Mouse (Mus musculus) right cerebral cortex, postnatal 10 days (tissue): ENCODE results near the gene B3gnt2.

Experiments
- DNase-seq, 2 experiments: peaks; one replicate each; pipeline ENCODE4 v3.0.0; 2021; ENCODE audit warnings: low spot score in 2 of 2

The B3gnt2 gene

DNA sequence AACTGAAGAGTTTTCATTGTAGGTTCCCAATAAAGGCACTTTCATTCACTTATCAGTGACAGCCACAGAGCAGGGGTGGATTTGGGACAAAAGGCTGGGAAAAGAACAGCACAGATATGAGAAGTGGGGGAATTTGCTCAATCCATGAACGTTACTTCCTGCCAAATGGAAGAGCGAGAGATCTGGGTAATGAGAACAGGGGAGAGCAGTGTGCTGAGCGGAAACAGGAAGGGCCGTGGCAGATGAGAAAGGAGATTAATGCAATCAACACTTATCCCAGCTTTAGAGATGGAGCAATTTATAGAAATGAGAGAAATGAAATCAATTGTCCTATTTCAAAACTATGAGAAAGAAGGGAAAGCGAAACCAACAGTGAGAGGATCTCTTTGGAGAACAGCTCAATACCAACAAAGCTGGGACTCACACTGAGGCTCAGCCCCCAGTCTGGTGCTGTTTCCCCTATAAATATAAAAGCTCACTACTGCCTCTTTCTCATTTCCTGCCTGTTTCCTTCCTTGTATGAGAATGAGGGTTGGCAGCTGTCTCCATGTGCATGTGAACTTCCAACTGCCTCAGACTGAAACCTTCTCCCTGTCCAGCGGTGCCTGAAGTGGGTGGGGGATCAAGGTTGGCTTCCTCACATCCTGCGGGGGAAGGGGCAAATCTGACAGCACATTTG lies 11.0 kb upstream of the B3gnt2 start:
- no peak for DNase-seq

GRCm38 (mm10) chr11:22868582-22868981 lies 7.8 kb upstream of the B3gnt2 start:
- DNase-seq, result no peak

- DNase-seq, result no peak
These were observed 6.9 kb upstream of the B3gnt2 start for GRCm38 (mm10) chr11:22867691-22868090.

- no peak for DNase-seq
These were observed 5.0 kb upstream of the B3gnt2 start for GRCm38 (mm10) chr11:22865635-22866246.

DNA sequence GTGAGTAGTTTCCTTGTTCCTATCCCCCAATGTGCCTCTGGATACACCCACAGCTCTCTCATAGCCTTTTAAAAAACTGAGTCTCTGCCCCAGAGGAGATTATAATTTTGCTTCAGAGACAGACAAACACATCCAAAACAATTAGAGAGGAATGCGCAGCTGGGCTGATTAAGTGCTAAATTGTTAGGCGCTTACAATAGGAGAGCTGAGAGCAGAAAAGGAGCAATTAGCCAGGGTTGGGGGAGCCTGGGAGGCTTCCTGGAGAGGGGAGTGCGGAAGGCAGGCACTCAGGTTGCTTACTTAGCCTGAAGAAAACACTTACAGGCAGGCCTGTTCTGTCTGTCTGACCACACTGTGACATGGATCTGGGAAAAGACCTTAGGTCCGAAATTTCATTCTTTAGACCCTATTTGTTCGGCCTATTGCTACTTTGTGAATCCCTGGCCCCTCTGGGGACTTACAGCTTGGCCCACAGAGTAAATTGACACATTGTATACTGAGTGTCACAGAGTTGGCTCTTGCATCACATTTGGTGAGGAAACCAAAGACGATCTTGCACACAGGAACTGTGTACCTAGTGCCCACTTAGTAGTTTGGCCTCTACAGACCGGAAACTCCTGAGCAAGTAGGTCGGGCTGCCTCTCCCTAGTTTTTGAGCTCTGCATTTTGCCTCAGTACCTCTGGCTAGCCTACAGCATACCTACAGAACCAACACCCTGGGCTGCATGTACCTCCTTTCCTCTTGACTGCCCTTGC lies 3.7 kb upstream of the B3gnt2 start:
- DNase-seq, result no peak

- DNase-seq, result no peak
These were observed 2.8 kb upstream of the B3gnt2 start for GRCm38 (mm10) chr11:22863581-22863980.

DNA sequence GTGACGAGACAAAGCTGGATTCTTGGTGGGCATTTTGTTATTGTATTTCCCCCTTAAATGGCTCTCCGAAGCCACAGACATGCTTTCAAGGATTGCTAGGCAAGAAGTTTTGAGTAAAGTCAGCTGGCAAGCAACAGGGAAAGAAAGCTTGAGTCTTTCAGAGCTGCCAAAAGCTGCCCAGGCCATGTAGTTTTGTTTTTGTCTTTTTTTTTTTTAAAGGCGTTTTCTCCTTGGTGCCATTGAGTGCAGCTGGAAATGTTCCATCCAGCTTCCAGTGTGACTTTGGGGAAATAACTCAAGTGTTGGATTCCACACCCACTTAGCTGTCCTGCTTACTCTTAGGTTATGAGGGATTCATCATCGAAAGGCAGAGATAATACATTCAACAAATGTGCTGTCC lies 554 bp upstream of the B3gnt2 start:
- DNase-seq, result no peak

DNA sequence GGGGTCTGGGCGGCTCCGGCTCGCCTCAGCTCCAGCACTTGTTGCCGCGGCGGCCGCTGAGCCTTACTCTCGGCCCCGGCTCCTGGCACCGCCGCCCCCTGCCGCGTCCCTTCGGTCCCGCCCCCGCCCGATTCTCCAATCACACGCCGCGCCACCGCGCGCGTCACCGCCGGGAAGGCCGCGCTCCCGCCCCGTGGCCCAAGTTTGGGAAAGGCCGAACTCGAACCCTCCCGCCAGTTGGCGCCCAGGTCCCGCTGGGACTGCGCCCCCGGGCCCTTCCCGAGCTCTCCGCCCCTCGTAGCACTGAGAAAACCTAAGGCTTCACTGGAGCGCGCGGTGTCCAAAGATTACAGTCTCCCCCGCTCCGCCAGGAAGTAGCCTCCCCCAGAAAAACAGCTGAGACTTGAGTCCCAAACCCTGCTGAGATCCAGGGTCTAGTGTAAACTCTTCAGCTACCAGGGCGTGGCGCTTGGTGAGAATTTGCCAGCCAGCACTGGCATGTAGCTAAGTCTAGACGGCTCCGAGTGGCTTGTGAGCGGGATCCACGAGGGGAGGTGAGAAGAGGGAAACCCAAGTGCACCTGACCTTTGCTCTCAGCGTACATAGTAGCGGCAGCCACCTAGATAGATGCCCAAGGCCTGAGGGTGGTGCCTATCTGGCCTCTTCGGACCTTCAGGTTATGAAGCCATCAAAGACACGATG lies 977 bp downstream of the B3gnt2 start:
- peak; percentile 76 to 86 for DNase-seq

DNA sequence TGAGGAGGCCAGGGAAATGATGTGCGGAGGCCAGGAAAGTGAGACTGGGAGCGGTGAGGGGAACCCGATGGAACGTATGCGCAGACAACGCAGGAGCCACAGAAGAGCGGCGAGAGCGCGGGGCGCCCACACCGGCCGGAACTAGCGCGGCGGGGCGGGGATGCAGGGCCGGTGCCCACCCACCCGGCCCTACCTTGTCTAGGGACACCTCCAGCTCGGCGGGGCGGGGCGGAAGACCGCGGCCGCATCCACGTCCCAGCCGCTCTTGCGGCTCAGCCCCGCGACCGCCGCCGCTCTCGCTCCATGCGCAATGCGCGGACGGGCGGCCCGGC lies 1.5 kb downstream of the B3gnt2 start:
- DNase-seq, result peak in 1 of 2 experiments; percentile 32

DNA sequence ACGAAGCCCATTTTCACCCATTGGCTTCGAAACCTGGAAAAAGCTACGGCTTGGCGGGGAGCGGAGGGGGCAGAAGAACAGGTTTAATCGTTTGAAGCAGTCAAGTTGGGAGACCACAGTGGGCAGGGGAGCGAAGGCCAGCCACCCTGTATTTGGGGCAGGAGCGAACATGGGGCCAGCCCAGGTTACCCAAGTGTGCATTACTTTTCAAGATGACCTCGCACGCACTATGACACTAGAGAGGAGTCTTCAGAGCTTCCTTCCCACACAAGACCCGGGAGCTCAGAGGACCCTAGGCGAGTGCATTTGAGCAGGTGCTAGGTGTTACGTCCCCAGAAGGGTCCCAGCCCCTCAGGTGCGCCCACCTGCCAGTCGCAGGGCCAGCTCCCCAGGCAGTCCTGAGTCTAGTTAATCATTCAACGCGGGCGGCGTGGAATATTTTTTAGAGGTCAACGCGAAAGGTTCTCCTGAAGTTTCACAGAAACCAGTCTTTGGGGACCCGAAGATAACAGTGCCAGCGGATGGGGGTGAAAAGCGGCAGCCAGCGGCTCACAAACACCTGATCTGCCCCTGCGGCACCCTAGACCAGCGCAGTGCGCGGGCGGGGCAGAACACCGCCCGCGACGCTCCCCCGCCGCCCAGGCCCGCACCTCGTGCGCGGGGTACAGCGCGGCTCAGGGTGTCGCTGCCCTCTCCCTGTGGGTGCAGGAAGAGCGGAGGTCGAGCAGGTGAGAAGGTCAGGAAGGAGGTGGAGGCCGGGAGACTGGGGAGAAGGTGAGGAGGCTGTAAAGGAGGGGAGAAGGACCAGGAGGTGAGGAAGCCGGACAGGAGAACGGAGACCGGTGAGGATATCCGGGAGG lies 2.1 kb downstream of the B3gnt2 start:
- peak in 1 of 2 experiments; percentile 35 for DNase-seq

DNA sequence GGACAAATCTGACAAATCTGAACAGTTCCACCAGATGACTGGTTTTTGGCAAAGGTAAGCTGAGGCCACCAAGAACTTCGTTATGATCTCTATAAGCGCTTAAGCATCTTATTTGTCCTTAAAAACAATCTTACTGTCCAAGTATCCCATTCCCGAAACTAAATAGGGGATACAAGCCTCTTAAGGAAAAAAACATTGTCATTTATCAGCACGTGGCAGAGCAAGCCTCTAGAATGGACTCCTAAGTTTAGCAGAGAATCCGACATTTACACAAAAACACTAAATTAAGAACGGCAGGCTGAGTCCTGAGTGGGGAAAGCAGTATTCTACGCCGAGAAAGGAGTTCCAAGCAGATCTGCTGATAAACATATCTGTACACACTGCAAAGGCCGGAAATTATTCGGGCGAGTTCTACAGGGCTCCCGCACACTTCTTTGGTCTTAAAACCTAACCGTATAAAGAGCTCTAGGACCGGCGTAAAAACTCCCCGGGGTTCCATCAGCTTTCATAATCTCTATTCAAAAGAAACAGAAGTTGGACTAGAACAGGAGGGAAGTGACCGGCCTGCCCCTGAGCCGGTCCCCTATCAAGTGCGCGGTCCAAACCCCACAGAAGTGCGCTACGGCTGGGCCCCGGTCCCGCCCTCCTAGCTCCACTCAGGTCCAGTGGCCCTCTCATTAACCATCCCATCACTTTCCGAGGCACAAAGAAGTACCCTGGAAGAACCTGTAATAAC lies 2.9 kb downstream of the B3gnt2 start:
- DNase-seq, result no peak

DNA sequence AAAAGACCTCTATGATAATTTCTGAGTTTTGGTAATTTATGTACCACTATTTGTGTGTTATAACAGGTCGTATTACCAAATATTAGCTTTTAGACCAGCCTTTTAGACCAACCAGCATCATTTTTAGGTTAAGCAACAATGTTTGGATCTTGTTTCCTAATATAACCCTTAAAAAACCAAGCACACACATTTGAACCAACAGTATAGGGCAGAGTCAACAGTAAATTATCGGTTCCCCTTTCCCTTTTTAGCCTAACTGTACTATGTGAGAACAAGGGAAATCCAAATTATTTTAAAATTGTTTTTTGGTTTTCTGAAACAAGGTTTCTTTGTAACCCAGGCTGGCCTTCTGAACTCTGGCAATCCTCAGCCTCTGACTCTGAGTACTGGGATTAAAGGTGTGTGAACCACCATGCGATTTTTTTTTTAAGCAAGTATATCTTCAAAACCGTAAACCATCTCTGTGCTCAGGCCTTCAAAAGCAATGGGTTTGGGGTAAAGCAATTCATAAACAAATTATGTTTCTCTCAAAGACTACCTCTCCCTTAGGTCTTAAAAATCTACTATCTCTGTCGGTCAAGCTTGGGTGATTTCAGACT lies 3.6 kb downstream of the B3gnt2 start:
- no peak for DNase-seq

DNA sequence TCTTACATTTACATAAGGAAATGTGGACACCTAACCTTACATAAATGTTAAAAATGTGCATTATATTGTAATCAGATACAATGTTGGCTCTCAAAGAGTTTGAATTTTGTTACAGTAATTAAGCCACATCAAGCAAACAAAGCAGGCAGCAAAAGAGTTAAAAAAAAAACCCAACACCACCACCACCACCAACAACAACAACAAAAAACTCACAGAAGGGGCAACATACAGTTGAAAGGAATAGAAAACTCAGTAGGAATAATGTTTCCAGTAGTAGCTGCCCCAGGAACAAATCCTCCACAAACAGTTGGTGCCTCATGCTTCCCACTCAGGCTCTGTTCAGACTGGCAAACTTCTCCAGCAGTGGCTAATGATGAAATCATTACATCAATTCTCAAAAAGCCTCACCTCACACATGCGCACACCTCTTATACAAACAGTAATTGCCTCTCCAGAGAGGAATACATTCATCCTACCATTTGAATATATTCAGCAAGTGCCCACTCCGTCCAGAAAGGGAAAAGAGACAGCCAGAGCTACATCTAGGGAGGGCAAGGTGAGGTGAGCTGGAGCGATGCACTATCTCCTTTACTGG lies 4.3 kb downstream of the B3gnt2 start:
- DNase-seq, result no peak

DNA sequence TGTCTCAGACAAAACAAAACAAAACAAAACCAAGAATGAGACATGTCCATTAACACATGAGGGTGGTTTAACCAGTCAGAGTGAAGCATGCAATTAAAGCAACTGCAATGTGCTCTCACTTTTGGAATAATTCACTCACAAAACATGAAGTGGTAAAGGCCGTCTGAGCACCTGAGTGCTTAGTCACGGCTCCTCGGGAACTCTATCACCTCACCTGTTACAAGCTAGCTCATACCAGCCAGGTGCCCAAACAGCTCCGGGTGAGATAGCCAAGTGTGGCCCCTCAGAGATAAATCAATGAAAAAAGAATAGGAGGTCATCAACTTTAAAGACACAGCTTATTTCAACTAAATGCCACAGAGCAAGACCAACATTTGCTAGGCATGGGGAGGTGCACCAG lies 6.2 kb downstream of the B3gnt2 start:
- no peak for DNase-seq

- no peak for DNase-seq
These were observed 7.1 kb downstream of the B3gnt2 start for GRCm38 (mm10) chr11:22853477-22854157.

- no peak for DNase-seq
These were observed 8.3 kb downstream of the B3gnt2 start for GRCm38 (mm10) chr11:22852510-22852909.

DNA sequence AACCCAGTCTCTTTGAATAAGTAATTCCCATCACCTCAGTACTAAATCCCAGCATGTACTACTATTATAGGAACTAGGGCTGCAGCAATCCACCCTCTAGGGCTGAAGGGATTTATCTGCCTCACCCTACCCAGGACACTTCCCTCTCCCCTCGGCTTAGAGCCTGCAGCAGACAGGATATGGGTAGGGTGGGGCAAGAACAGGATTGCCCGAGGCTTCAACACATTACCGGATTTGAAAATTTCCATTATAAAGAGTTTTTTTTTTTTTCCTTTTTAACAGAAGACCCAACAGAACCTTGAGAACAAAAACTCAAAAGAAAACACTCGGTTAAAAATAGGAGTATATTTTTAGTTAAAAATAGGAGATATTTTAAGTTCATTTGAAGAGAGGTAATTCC lies 9.3 kb downstream of the B3gnt2 start:
- DNase-seq, result no peak

GRCm38 (mm10) chr11:22850077-22850476 lies 10.7 kb downstream of the B3gnt2 start:
- DNase-seq, result no peak

DNA sequence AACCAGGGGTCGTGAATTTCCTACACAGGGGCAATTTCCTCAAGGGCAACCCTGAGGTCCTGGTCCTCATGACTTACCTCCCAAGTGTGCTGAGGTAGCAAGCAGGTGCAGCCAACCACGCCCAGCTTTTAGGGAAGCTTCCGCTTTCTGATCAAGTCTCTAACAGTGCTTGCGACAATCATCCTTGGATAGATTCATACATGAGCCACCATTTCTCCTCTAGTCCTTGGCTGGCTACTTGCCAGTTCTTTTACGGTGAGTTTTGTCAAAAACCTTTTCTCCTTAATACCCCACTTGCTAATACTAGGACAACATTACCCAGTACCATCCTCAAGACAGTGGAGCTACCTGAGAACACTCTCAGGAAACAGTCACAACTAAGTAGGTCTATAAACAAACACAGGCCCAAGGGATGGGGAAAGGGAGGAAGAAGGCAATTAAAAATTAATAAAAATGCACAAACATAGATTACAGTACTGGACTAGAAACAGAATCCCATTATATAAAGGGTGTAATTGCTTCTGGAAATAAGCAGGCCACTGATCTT lies 12.0 kb downstream of the B3gnt2 start:
- DNase-seq, result no peak
